Mouse (Mus musculus) liver, adult 2 months (tissue): ENCODE measurements at regions not wholly inside any gene's neighbourhood (a gene's known extent, or its start where the extent isn't known, plus 50 kb on each side); places are given as distances from the start of the nearest gene placed in this dataset.

Experiments used
- CTCF ChIP-seq: fragments of 200-500 bp; IDR thresholded peaks from 2 replicates; pipeline ENCODE4 v1.5.1; 2011; ENCODE audit warnings: low read depth, low read length, control low read depth
- POLR2A ChIP-seq: fragments of 200-500 bp; IDR thresholded peaks from 2 replicates; pipeline ENCODE4 v1.6.1; 2011; ENCODE audit warnings: low read length, control low read depth; ENCODE audit not compliant: insufficient read depth; ENCODE audit errors: extremely low read depth

DNA sequence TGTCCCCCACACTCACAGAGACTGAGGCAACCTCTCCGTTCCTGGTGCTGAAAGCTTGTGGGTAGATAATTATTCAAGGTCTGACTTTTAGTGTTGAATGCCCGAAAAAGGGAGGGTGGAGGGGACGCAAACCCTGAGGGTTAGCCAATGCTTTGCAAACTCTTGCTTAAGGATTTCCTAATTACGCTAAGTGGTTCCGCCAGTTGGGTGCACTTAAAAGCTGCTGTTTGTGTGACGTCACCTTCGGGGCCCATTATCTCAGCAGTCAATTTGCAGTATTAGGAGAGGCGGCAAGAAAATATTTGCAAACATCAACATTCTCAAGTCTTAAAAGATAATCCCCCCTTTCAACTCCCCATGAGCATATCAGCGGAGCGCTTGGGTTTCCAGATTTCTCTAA is 199.2 kb upstream of the Irx5 start:
- no peak for TF ChIP-seq CTCF
- TF ChIP-seq POLR2A, result no peak
